In genomic region chr2:113757525-113758310, GRCm38 (mm10) we compare ENCODE assay signal across 8 mouse cellular contexts. TPM values are rescaled to one million over a fixed set of nuclear protein-coding genes. Genes with fewer than 3 reads are reported as not detected.
A peak's percentile ranks its signal among the peaks of the same experiment; 100 is the strongest.
DNase-seq lines count a peak whose midpoint lies in the region; ATAC-seq lines count a peak whose summit lies in the region.

No protein-coding gene starts in this region.

- DNase-seq in layer of hippocampus, postnatal 36 days: peak; percentile 31 to 45
- no peak for DNase-seq in layer of hippocampus, postnatal 14 days (ENCODE audit: low spot score in 2 of 2)
- peak; percentile 76 for DNase-seq in embryo, embryonic 11 days
- peak; percentile 65 for DNase-seq in hindbrain, embryonic 10.5 days (ENCODE audit: low spot score)
- DNase-seq in right cerebral cortex, adult 18-20 months: peak; percentile 38
- no peak for DNase-seq in urinary bladder, postnatal 25 days (ENCODE audit: low spot score)
- DNase-seq in gastrocnemius, adult 18-20 months (ENCODE audit: low spot score): no peak

- H3K27me3 ChIP-seq in hindbrain, embryonic 10.5 days (ENCODE audit: insufficient read depth, poor library complexity, severe bottlenecking): peaks cover 68% of the 10 kb centered on the region
- H3K27me3 ChIP-seq in limb, embryonic 15.5 days: peaks cover 37% of the 10 kb centered on the region

- under 1% methylated on average over 47 of the region's 47 CpGs for WGBS in hindbrain, embryonic 10.5 days
- 0% methylated on average over 47 of the region's 47 CpGs for WGBS in limb, embryonic 15.5 days

- peak overlapping the region; percentile 73 for H3K4me2 ChIP-seq in limb, embryonic 15.5 days

- peak overlapping the region; percentile 39 for H3K9ac ChIP-seq in limb, embryonic 15.5 days

- H3K4me3 ChIP-seq in hindbrain, embryonic 10.5 days: peak overlapping the region; percentile 66
- H3K4me3 ChIP-seq in limb, embryonic 15.5 days: peak overlapping the region; percentile 43

- H3K27ac ChIP-seq in hindbrain, embryonic 10.5 days: peak overlapping the region; percentile 40; the same call in 1 of the 2 replicates
- H3K27ac ChIP-seq in limb, embryonic 15.5 days: peak overlapping the region; percentile 17; the same call in 1 of the 2 replicates

- ATAC-seq in limb, embryonic 15.5 days (ENCODE audit: insufficient number of reproducible peaks, low FRiP score, low TSS enrichment, low read depth): no peak

- H3K4me1 ChIP-seq in hindbrain, embryonic 10.5 days (replicated peaks): peaks cover 32% of the 10 kb centered on the region
- H3K4me1 ChIP-seq in limb, embryonic 15.5 days: peaks cover 24% of the 10 kb centered on the region

- H3K36me3 ChIP-seq in hindbrain, embryonic 10.5 days: no peaks in the 10 kb centered on the region
- no peaks in the 10 kb centered on the region for H3K36me3 ChIP-seq in limb, embryonic 15.5 days

- no peaks in the 10 kb centered on the region for H3K9me3 ChIP-seq in hindbrain, embryonic 10.5 days
- H3K9me3 ChIP-seq in limb, embryonic 15.5 days: no peaks in the 10 kb centered on the region

RNA-seq across cellular contexts. Expression of gene Grem1, which starts 0.7 kb away (rescaled TPM):
- total RNA-seq in layer of hippocampus, postnatal 36 days (2021): 1 to 10 TPM; 6.3 to 6.9 TPM
- total RNA-seq in layer of hippocampus, postnatal 14 days (2021): 1 to 10 TPM; 3.4 to 3.6 TPM
- 0.21 and 0.55 TPM in 2 replicates for polyA plus RNA-seq in hindbrain, embryonic 10.5 days (2016; fragmentation: Nextera tagmentation; extraction: Ambion mirVana)
- polyA plus RNA-seq in limb, embryonic 15.5 days (2015; fragmentation: Nextera tagmentation; extraction: Ambion mirVana): 2.9 and 3.3 TPM in 2 replicates
- under 1 TPM in 1 of 2 experiments, not detected in 1; 0.09 TPM for total RNA-seq in gastrocnemius, adult 18-20 months (2021)

Comparison
In these comparisons a context has a peak if more than half of its experiments do, and no peak if none do; other contexts are left out.
1. DNase-seq: peak in layer of hippocampus, postnatal 36 days (2 of 2), embryo, embryonic 11 days (single experiment), hindbrain, embryonic 10.5 days (single experiment) and right cerebral cortex, adult 18-20 months (single experiment); none in layer of hippocampus, postnatal 14 days (0 of 2), urinary bladder, postnatal 25 days (single experiment) and gastrocnemius, adult 18-20 months (single experiment).
2. RNA of gene Grem1, which starts 0.7 kb away (total RNA-seq): 6.3 to 6.9 TPM in layer of hippocampus, postnatal 36 days and 3.4 to 3.6 TPM in layer of hippocampus, postnatal 14 days; 0.09 TPM in gastrocnemius, adult 18-20 months; every median in the first group is over 4 times any median in the second.